Mouse (Mus musculus) layer of hippocampus, adult 8-10 months (tissue): ENCODE data around the gene Specc1. TPM values are rescaled to one million over a fixed set of nuclear protein-coding genes. Genes with fewer than 3 reads are reported as not detected.

ENCODE experiments used
- DNase-seq, 2 experiments: peaks; one replicate each; pipeline ENCODE4 v3.0.0; 2022; ENCODE audit warnings: low spot score in 2 of 2
- total RNA-seq, 4 experiments: library from RNA; stranded (reverse); gene quantifications; 2 replicates each; pipeline ENCODE4 v1.2.4; 2022

Specc1 gene
- total RNA-seq, 4 experiments from 2014 or later: 72.3 to 103 (median 91.0) TPM

DNA sequence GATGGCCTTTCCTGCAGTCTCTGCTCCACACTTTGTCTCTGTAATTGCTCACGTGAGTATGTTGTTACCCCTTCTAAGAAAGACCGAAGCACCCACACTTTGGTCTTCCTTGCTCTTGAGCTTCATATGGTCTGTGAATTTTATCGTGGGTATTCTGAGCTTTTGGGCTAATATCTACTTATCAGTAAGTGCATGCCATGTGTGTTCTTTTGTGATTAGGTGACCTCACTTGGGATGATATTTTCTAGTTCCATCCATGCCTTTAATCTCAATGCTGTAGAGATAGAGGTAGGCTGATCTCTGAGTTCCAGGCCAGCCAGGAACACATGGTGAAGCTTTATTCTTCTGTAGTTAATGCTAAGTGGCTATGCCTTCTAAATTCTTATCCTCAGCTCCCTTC lies 207.8 kb downstream of the Specc1 start:
- no peak for DNase-seq

DNA sequence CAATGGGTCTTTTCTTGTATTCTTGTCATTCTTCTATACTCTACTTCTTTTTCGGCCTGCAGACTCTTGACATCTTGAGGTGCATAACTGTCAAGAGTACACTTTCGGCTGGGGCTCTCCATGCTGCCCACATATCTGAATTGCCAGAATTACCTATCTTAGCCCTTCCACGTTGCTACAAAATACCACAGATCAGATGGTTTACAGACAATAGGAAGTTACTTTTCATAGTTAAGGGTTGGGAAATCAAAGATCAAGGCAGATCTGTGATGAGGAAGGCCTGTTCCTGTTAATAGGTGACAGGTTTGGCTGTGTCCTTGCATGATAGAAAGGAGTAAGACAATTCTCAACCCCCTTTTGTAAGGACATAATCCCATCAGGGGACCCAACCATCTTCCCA lies 209.9 kb downstream of the Specc1 start:
- no peak for DNase-seq

DNA sequence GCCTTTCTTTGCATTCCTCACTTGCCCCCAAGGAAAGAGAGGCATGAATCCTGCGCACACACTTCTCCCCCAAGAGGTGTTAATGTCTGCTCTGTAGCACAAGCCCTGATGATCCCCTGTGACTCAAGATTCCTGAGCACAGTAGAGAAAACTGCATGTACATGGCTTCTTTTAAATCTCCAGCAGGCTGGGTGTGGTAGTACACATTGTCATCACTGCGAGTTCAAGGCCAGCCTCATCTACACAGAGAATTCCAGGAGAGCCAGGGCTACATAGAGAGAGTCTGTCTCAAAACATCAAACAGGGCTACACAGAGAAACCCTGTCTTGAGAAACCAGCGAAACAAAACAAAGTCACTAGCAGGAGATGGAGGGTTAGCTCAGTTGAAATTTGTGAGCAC lies 211.6 kb downstream of the Specc1 start:
- no peak for DNase-seq

DNA sequence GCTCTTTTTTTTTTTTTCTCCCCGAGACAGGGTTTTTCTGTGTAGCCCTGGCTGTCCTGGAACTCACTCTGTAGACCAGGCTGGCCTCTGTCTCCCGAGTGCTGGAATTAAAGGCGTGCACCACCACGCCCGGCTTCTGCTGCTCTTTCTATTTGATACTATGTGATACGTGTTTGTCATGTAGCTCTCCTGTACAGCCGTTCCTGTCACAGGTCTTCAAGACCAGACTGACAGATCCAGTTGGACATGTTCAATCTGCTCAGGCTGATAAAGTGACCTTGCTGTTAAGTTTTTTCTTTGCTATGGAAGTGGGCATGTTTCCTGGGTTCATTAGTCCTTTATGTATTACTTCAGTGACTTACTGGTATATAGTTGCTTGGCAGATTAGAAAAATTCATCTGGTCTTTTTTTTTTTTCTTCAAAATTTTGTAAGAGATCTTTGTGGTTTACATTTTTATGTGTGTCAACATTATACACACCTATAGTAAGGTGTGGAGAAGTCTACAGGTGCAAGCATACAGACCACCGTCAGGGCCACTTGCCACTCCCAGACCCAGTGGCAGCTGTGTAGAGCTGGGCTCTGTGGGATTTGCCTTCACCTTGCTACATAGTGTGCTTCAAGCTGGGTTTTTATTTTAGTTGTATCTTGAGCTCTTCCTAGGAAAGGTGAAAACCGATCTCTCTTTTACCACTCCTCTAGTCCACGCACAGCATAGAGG lies 221.0 kb downstream of the Specc1 start:
- no peak for DNase-seq

DNA sequence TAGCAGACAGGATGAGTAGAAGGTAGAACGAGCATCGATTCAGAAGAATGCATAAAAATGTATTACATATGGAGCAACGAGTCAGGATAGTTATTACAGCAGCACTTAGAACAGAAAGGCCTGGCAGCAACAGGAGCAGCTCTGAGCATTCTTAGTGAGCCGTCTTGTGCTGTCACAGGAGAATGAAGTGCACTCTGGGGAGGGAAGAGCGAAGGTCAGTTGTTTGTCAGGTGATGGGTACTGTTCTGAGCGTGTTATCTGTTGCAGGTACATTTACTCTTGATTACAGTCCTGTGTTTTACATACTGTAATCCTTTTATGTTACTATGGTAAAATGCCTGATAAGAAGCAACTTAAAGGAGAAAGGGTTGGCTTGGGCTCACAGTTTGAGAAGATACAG lies 224.2 kb downstream of the Specc1 start:
- DNase-seq: no peak

DNA sequence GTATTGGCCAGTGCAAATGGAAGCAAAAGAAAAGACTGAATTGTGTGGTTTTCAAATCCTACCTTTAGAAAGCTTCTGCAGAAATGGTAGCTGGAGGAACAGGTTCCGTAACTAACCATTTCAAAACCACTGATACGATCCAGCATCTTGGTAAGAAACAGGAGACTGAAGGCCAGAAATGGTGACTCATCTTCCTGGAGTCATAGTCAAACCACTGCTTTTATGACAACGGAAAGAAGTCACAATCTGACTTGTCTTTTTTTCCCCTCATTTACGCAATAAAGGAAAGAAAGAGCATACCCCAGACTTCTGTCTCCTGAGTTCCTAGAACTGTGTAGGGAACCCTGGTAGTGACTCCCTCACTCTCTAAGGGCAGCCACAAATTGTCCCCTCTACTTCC lies 228.3 kb downstream of the Specc1 start:
- no peak for DNase-seq

DNA sequence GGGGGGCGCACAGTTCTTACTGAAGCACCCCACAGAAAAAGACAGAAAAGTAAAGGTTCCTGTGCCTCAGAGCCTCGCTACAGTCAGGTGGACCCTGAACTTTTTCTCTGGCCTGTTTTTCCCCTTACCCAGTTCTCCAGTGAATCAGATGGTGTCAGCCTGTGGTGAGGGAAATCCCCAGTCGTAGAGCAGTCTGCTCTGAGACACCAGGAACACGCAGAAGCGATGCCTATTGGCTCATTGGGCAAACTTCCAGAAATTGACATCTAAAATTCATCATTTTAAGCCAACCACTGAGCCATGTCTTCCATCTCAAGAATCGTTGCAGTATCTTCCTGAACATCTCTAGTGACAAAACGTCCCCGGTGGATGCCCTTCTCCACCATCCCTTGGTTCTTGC lies 230.5 kb downstream of the Specc1 start:
- DNase-seq: no peak

DNA sequence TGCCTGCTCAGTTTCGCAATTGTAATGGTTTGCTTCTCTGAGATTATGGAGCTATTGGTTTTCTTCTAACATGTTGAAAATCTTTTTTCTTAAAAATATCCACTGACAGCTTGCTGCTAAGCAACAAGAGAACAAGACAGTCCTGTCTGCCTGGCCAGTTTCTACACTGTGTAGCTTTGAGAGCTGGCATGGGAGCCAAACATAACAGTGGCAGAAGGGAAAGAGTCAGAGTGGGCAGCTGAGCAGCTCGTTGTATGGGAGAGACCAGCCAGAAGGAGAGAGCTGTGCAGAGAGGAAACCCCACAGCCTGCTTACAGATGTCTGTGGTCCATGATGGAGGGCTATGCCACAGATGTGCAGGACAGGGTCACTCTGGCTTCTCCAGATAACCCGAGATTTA lies 235.5 kb downstream of the Specc1 start:
- DNase-seq: peak; percentile 19 to 50

DNA sequence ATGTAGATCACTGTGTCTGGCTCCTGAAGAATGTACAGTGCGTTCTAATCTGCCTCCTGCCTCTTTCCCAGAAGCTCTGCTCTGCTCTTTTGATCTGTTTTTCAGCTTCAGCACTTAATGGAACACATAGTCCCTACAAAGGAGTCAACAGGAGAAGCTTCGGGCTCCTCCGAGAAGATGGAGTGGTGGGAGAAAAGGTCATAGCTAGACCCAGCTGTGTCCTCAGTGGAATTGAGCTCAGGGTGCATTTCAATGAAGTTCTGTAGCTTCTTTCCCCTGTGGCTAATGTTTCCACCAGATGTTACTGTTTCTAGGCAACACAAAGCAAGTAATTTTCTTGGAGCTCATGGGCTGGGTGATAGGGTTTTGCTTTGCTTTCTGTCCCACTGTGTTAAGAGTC lies 236.6 kb downstream of the Specc1 start:
- DNase-seq: no peak

DNA sequence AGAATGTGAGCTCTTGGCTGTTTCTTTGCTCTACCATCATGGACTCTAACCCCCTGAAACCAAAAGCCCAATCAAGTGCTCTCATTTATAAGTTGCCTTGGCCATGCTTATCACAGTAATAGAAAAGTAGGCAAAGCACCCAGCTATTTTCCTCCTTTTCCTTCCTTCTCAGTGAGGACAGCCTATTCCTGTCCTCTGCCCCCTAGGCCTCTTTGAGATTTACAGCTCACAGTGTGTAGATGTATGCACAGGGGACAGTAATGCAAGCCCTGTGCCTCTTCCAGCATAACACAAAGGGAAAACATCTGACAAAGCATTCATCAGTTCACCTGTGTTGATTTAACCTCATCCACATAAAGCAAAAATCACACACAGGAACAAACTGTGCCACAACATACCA lies 237.7 kb downstream of the Specc1 start:
- DNase-seq: no peak

DNA sequence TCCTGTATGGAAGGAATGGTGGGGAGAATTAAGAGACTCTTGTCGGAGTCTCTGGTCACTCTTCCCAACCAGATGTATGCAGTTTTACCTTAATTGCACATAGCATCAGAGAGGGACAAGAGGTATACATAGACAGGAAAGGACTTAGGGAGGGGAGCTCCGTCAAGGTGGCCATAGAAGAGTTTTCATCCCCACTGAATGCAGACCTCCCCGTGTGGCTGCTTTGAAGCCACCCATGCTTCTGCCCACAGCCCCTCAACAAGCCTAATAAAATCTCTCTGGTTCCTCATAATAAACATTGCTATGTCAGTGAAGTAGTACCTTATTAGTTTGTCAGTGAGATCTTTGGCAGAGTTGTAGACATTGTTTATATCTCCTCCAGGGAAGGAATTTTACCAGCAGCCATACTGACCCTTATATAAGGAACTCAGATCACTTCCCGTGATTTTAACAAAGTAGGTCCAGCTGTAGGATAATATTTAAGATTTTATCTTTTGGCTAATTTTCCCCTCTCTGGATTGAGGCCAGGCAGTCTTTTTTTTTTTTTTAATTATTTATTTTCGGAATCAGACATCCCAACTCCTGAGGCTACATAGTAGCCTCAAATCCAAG lies 244.4 kb downstream of the Specc1 start:
- no peak for DNase-seq

DNA sequence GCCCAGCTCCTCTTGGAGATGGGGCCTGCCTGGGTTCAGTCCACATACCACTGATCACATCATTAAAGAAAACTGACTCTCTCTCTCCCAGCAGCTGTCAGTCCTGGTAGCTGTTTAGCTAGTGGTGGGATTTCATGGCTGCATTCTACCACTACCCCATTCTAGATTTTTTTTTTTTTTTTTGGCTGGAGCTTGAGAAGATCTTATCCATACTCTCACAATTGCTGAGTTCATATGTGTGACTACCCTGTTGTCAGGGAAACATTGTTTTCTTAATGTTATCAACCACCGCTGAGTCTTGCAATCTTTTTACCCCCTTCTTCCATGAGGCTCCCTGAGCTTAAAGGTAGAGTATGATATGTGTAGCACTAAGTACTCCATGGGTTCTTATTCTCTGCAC lies 246.1 kb downstream of the Specc1 start:
- no peak for DNase-seq

DNA sequence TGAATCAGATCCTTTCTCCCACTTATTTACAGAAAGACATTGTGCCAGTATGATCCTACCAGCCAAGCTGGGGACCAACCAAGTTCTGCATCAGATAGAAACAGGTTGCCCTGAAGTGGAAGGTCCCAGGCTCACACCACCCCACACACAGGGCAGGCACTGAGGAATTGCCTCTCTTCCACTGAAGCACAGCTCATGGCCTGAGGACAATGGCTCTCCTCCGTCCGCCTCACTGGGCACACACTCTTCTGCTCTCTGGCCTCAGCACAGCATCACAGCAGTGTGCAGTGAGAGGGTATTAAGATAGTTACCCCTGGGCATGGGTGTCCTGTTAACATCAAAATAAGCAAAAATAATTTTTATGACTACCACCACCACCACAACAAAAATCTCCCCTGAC lies 252.5 kb downstream of the Specc1 start:
- no peak for DNase-seq

DNA sequence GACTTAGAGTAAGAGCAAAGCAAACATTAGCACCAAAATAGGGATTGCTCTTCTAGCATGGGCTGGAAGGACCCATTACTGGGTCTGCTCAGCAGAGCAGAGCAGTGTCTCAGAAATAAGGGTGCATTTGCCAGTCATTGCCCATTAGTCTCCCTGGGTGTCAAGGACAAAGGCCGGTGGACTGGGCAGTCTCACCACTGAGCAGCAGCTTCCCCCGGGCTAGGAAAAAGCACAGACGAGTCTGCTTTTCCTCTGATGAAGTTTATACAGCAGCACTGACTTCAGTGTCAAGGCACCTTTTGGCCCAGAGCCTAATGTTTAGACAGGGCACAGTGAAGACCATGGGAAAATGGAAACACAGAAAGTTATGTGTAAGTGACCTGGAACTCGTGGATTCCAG lies 253.3 kb downstream of the Specc1 start:
- DNase-seq: no peak

DNA sequence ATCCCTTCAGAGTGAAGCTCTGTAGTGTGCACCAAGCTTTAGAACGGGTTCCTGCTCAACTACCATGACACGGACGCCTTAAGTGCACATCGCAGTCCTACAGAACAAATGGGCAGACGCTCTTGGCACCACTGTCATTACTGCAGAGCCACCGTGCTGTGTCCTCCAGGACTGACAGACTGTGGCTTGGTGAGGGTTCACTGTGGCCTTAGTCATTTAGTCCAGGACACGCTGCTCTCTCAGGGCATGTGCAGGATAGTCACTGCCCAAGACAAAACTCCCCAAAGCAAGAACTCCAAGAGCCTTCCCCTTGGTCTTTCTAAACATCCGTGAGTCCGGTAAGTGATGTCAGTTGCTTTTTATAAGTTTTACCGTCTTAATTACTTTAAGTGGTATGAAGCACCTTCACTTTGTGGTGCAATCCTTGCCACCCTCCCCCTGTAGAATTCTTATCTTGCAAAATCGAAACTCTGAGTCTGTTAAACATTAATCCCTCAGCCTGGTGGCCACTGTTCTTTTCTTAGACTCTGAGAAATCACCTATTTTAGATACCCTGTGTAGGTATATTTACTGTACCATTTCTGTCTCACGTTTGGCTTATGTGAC lies 256.9 kb downstream of the Specc1 start:
- DNase-seq: no peak

DNA sequence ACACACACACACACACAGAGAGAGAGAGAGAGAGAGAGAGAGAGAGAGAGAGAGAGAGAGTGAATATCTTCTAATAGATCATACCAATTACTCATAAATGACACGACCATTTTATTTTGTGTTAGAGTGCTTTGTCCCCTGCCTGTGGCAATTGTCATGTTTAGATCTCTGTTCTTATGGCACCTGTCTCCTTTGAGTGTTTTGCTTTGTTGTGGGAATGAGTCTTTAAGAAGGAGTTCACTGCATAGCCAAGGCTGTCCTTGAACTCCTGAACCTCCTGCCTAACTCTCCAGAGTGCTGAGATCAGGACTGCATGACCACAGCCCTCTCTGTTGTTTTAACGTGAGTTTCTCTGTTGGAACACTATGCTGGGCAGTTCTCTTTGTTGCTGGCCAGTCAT lies 258.5 kb downstream of the Specc1 start:
- no peak for DNase-seq

DNA sequence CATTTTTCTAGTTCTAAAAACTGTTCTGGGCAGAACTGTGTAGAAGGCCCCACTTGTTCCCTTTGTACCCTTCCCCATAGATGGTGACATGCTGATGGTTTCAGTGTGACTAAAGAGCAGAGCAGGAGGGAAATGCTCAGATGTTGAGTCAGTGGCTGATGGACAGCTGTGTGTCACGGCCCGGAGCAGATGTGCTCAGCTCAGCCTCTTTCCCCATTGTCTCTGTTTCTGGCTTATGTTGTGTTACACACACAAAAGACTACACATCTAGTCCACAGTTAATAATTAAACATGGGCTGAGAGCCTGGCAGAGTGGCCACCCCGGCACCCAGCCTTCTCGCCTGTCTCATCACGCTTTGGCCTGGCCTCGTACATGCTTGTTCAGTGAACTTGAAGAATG lies 261.2 kb downstream of the Specc1 start:
- DNase-seq: no peak

DNA sequence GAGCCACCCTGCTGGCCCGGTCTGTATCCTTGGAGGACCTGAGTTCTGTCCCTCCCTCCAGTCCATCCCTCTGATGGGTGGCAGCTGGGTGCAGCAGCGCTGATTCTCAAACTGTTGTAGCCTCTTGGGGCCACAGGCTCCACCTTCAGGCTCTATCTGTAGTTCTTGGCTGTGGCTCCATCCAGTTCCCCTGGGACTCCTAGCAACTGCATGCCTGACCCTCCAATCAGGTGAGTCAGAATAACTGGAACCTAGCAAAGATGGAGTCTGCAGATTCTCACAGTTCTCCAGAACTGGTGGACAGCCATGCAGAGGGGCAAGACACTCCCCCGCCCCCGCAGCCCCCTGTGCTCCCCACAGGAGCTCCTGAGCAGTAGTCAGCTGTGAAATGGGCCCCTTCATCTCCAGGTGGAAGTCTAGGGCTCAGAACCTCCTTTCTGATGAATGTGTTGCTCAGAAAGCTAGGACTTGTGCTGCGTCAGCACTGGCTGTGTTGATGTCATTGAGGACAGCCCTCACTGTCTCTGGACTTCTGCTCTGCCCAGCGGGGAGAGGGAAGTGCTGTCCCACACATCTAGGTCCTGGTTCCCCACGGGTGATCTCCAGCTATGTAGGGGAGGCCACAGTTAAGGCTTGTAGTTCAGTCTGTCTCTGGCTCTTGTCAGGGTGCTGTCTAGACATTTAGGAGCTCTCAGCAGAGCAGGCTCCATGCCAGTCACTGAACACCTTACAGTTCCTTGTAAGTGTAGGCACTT lies 264.4 kb downstream of the Specc1 start:
- no peak for DNase-seq

DNA sequence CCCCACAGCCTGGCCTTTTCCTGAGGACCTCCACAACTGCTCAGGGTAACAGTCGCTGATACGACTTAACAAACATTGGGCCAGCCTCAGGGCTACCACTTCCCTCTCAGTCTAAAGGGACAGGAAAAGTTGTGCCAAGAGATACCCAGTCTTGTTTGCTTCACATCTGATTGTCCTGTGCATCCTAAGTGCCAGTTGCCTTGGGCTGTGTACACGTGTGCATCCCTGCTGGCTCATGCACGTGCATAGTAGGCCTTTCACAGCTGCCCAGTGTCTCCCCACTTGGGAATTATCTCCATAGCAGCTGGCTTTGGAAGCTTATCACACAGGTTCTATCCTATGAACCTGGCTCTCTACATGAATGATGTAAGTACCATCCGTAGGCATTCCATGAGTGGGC lies 266.9 kb downstream of the Specc1 start:
- DNase-seq: no peak

DNA sequence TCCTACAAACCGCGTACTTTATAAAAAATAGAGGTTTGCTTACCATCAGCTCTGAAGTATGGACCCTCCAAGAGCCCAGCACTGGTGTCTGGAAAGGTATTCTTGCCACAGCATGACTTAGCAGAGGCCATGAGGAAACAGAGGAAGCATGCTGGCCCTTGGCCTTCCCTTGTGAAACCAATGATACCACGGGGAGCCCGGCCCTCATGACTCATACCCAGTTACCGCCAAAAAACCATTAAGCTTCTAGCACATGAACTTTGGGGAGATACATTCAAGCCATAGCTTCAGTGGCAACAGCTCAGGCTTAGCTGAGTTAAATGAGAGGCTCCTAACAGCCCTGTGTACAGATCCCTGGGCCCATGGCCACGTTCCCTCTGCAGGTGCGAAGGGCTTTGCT lies 267.4 kb downstream of the Specc1 start:
- no peak for DNase-seq

DNA sequence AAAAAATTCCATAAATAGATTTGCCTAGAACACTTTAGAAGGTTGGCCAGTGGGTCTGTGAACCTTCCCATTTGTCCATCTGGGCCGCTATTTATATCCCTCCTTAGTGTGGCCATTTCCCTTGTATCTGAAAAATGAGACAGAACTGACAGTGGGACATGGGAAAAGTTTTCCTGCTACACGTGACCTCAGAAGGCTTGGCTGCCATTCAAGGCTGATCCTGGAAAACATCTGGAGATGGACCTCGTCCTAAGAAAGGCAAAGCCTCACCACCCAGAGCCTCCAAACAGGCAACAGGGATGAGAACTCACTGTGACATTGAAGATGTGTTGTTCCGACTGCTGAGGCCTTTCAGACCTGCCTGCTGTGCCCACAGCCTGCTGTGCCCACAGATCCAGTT lies 268.2 kb downstream of the Specc1 start:
- no peak for DNase-seq

DNA sequence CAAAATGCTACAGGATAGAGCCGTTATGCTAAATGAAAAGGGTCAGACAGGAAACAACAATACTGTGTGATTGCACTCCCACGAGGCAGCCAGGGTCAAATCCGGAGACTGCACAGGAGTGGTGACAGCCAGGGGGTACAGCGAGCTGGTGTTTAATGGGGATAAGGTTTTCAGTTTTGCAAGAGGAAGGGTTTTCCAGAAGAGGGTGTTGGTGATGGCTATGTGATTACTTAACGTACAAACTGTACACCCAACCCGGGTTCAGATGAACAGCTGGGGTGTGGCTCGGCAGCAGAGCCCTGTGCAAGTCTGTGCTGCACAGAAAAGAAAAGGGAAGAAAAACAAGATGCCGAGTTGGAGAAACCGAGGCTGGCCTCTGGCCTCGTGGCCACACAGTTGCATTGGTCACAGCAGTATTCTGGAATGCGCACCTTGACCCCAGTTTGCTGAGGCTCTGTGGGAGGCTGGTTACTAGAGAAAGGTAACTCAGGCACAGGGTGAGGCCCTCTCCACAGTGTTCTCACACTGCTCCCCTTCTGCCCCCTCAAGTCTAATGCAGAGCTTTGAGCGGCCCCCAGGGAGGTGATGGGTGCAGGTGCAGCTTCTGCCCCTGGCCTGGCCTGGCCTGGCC lies 284.2 kb downstream of the Specc1 start:
- DNase-seq: no peak
